Mouse (Mus musculus): ENCODE measurements around the gene Itsn2. TPM values are rescaled to one million over a fixed set of nuclear protein-coding genes. Genes with fewer than 3 reads are reported as not detected.
A peak's percentile ranks its signal among the peaks of the same experiment; 100 is the strongest.
"Not testable (repeated sequence)": the region's sequence is repeated elsewhere in the genome, so short reads cannot be mapped to it uniquely, and the experiment has no call there.

Gene Itsn2
- polyA plus RNA-seq, 1 experiment from 2014 or later: 39.6 TPM

GRCm38 (mm10) chr12:4688386-4688785 lies 95.9 kb downstream of the Itsn2 start:
- Histone ChIP-seq H3K36me3 (no peaks in the 10 kb centered on the region), H3K9ac (no peak overlapping the region), H3K27ac (no peak overlapping the region), H3K27me3 (replicated peaks) (no peaks in the 10 kb centered on the region), H3K9me3 (no peaks in the 10 kb centered on the region), H3K4me1 (replicated peaks) (no peaks in the 10 kb centered on the region), H3K4me3 (replicated peaks) (no peak overlapping the region), H3K4me2 (replicated peaks) (no peak overlapping the region)
- no peak for ATAC-seq
- 89% methylated on average over 2 of the region's 2 CpGs for WGBS

GRCm38 (mm10) chr12:4689341-4689740 lies 96.9 kb downstream of the Itsn2 start:
- Histone ChIP-seq H3K36me3 (no peaks in the 10 kb centered on the region), H3K9ac (no peak overlapping the region), H3K4me1 (replicated peaks) (no peaks in the 10 kb centered on the region), H3K4me3 (replicated peaks) (no peak overlapping the region), H3K27me3 (replicated peaks) (no peaks in the 10 kb centered on the region), H3K27ac (no peak overlapping the region), H3K9me3 (no peaks in the 10 kb centered on the region), H3K4me2 (replicated peaks) (no peak overlapping the region)
- 96% methylated on average over 14 of the region's 14 CpGs for WGBS
- ATAC-seq: no peak

GRCm38 (mm10) chr12:4691193-4691592 lies 98.8 kb downstream of the Itsn2 start:
- Histone ChIP-seq H3K9ac (no peak overlapping the region), H3K27me3 (replicated peaks) (no peaks in the 10 kb centered on the region), H3K4me1 (replicated peaks) (no peaks in the 10 kb centered on the region), H3K36me3 (no peaks in the 10 kb centered on the region), H3K4me2 (replicated peaks) (no peak overlapping the region), H3K9me3 (no peaks in the 10 kb centered on the region), H3K4me3 (replicated peaks) (no peak overlapping the region), H3K27ac (no peak overlapping the region)
- no peak for ATAC-seq
- 88% methylated on average over 3 of the region's 3 CpGs for WGBS

GRCm38 (mm10) chr12:4694534-4694933 lies 102.1 kb downstream of the Itsn2 start:
- H3K9ac ChIP-seq: no peak overlapping the region
- no peak overlapping the region for H3K4me3 ChIP-seq (replicated peaks)
- ATAC-seq: no peak
- H3K4me2 ChIP-seq (replicated peaks): no peak overlapping the region
- H3K9me3 ChIP-seq: no peaks in the 10 kb centered on the region
- 0 out of 2 replicates have a peak, but pooled peaks cover 5% of the 10 kb centered on the region for H3K36me3 ChIP-seq
- H3K27ac ChIP-seq: no peak overlapping the region
- 81% methylated on average over 1 of the region's 1 CpGs for WGBS
- H3K27me3 ChIP-seq (replicated peaks): no peaks in the 10 kb centered on the region
- H3K4me1 ChIP-seq (replicated peaks): no peaks in the 10 kb centered on the region

- H3K36me3 ChIP-seq: peaks cover 19% of the 10 kb centered on the region
- not testable (repeated sequence) for H3K4me1 ChIP-seq (replicated peaks); H3K4me2 ChIP-seq (replicated peaks); H3K27ac ChIP-seq; H3K9ac ChIP-seq; H3K4me3 ChIP-seq (replicated peaks); ATAC-seq; H3K27me3 ChIP-seq (replicated peaks); H3K9me3 ChIP-seq
- 39% methylated on average over 6 of the region's 6 CpGs for WGBS
These were observed 113.2 kb downstream of the Itsn2 start for GRCm38 (mm10) chr12:4705626-4706025.

GRCm38 (mm10) chr12:4706175-4706574 lies 113.7 kb downstream of the Itsn2 start:
- H3K9ac ChIP-seq: no peak overlapping the region
- WGBS: 94% methylated on average over 5 of the region's 5 CpGs
- H3K4me3 ChIP-seq (replicated peaks): no peak overlapping the region
- H3K27me3 ChIP-seq (replicated peaks): no peaks in the 10 kb centered on the region
- H3K4me2 ChIP-seq (replicated peaks): no peak overlapping the region
- ATAC-seq: no peak
- H3K36me3 ChIP-seq: peaks cover 19% of the 10 kb centered on the region
- no peaks in the 10 kb centered on the region for H3K9me3 ChIP-seq
- no peaks in the 10 kb centered on the region for H3K4me1 ChIP-seq (replicated peaks)
- no peak overlapping the region for H3K27ac ChIP-seq

GRCm38 (mm10) chr12:4706901-4707300 lies 114.5 kb downstream of the Itsn2 start:
- 83% methylated on average over 10 of the region's 10 CpGs for WGBS

GRCm38 (mm10) chr12:4707488-4708017 lies 115.1 kb downstream of the Itsn2 start:
- no peaks in the 10 kb centered on the region for H3K4me1 ChIP-seq (replicated peaks)
- no peak overlapping the region for H3K9ac ChIP-seq
- WGBS: 88% methylated on average over 14 of the region's 14 CpGs
- H3K36me3 ChIP-seq: peaks cover 23% of the 10 kb centered on the region
- no peak for ATAC-seq
- H3K27ac ChIP-seq: no peak overlapping the region
- H3K4me3 ChIP-seq (replicated peaks): no peak overlapping the region
- H3K4me2 ChIP-seq (replicated peaks): no peak overlapping the region
- no peaks in the 10 kb centered on the region for H3K9me3 ChIP-seq
- no peaks in the 10 kb centered on the region for H3K27me3 ChIP-seq (replicated peaks)

More at GRCm38 (mm10) chr12:4706901-4707300, 114.5 kb downstream of the Itsn2 start:
- Histone ChIP-seq H3K36me3 (peaks cover 22% of the 10 kb centered on the region), H3K9me3 (no peaks in the 10 kb centered on the region), H3K4me3 (replicated peaks) (no peak overlapping the region), H3K9ac (no peak overlapping the region), H3K27me3 (replicated peaks) (no peaks in the 10 kb centered on the region), H3K4me2 (replicated peaks) (no peak overlapping the region), H3K4me1 (replicated peaks) (no peaks in the 10 kb centered on the region), H3K27ac (no peak overlapping the region)
- no peak for ATAC-seq

GRCm38 (mm10) chr12:4708296-4708695 lies 115.9 kb downstream of the Itsn2 start:
- H3K27me3 ChIP-seq (replicated peaks): no peaks in the 10 kb centered on the region
- WGBS: 89% methylated on average over 4 of the region's 4 CpGs
- H3K4me2 ChIP-seq (replicated peaks): no peak overlapping the region
- no peaks in the 10 kb centered on the region for H3K9me3 ChIP-seq
- H3K36me3 ChIP-seq: peaks cover 25% of the 10 kb centered on the region
- no peak overlapping the region for H3K27ac ChIP-seq
- no peak overlapping the region for H3K9ac ChIP-seq
- H3K4me3 ChIP-seq (replicated peaks): no peak overlapping the region
- no peaks in the 10 kb centered on the region for H3K4me1 ChIP-seq (replicated peaks)
- no peak for ATAC-seq

GRCm38 (mm10) chr12:4708881-4709604 lies 116.6 kb downstream of the Itsn2 start:
- no peak overlapping the region for H3K4me3 ChIP-seq (replicated peaks)
- H3K4me2 ChIP-seq (replicated peaks): no peak overlapping the region
- H3K27me3 ChIP-seq (replicated peaks): no peaks in the 10 kb centered on the region
- H3K27ac ChIP-seq: no peak overlapping the region
- no peaks in the 10 kb centered on the region for H3K9me3 ChIP-seq
- WGBS: 80% methylated on average over 8 of the region's 8 CpGs
- peaks cover 25% of the 10 kb centered on the region for H3K36me3 ChIP-seq
- H3K4me1 ChIP-seq (replicated peaks): no peaks in the 10 kb centered on the region
- peak; percentile 31; the same call in 1 of the 2 replicates for ATAC-seq
- no peak overlapping the region for H3K9ac ChIP-seq

- no peak overlapping the region for H3K9ac ChIP-seq
- no peak overlapping the region for H3K4me3 ChIP-seq (replicated peaks)
- H3K27me3 ChIP-seq (replicated peaks): no peaks in the 10 kb centered on the region
- H3K27ac ChIP-seq: no peak overlapping the region
- no peak overlapping the region for H3K4me2 ChIP-seq (replicated peaks)
- H3K9me3 ChIP-seq: no peaks in the 10 kb centered on the region
- no peak for ATAC-seq
- 90% methylated on average over 7 of the region's 7 CpGs for WGBS
- no peaks in the 10 kb centered on the region for H3K4me1 ChIP-seq (replicated peaks)
- H3K36me3 ChIP-seq: peaks cover 25% of the 10 kb centered on the region
These were observed 117.5 kb downstream of the Itsn2 start for GRCm38 (mm10) chr12:4709926-4710325.

GRCm38 (mm10) chr12:4713361-4713760 lies 120.9 kb downstream of the Itsn2 start:
- Histone ChIP-seq H3K36me3 (peaks cover 13% of the 10 kb centered on the region), H3K9ac (no peak overlapping the region), H3K4me2 (replicated peaks) (no peak overlapping the region), H3K27ac (no peak overlapping the region), H3K4me3 (replicated peaks) (no peak overlapping the region), H3K27me3 (replicated peaks) (no peaks in the 10 kb centered on the region), H3K9me3 (no peaks in the 10 kb centered on the region), H3K4me1 (replicated peaks) (no peaks in the 10 kb centered on the region)
- ATAC-seq: no peak
- WGBS: 48% methylated on average over 4 of the region's 4 CpGs

- H3K4me2 ChIP-seq (replicated peaks): no peak overlapping the region
- no peak for ATAC-seq
- no peaks in the 10 kb centered on the region for H3K27me3 ChIP-seq (replicated peaks)
- 84% methylated on average over 10 of the region's 10 CpGs for whole genome bisulfite sequencing
- H3K27ac ChIP-seq: no peak overlapping the region
- H3K4me1 ChIP-seq (replicated peaks): no peaks in the 10 kb centered on the region
- H3K36me3 ChIP-seq: peaks cover 6% of the 10 kb centered on the region; the same call in 1 of the 2 replicates
- H3K4me3 ChIP-seq (replicated peaks): no peak overlapping the region
- H3K9me3 ChIP-seq: no peaks in the 10 kb centered on the region
- no peak overlapping the region for H3K9ac ChIP-seq
These were observed 123.2 kb downstream of the Itsn2 start for GRCm38 (mm10) chr12:4715606-4716005.

Data from intestine, embryonic 15.5 days (tissue).